Mouse (Mus musculus) left cerebral cortex, postnatal 14 days (tissue): ENCODE measurements around the gene Trpm6. TPM values are rescaled to one million over a fixed set of nuclear protein-coding genes. Genes with fewer than 3 reads are reported as not detected.

ENCODE experiments used
- DNase-seq, 2 experiments: peaks; one replicate each; pipeline ENCODE4 v3.0.0; 2021 to 2022; ENCODE audit warnings: low spot score in 2 of 2, mixed read lengths in 1 of 2
- intact Hi-C: fragments of 180-260 bp; cut with DNase I; formaldehyde crosslinking; loops from one replicate; pipeline ENCODE4 v1.15.1; 2025
- long read RNA-seq, 2 experiments: library from polyadenylated mRNA; stranded (forward); transcript quantifications; one replicate each; pipeline ENCODE4 v2.0.0; 2021
- total RNA-seq, 2 experiments: library from RNA; stranded (reverse); gene quantifications; 2 replicates each; pipeline ENCODE4 v1.2.3; 2021

The Trpm6 gene
- total RNA-seq = under 1 TPM; 0.59 to 0.62 TPM
- long read RNA-seq, experiment 1, partial matches to known transcripts = 1 of 1 reads
- long read RNA-seq, experiment 1, other reads (novel, unspliced or antisense) = 0 of 1 reads
- long read RNA-seq, experiment 2 = 0 reads

DNA sequence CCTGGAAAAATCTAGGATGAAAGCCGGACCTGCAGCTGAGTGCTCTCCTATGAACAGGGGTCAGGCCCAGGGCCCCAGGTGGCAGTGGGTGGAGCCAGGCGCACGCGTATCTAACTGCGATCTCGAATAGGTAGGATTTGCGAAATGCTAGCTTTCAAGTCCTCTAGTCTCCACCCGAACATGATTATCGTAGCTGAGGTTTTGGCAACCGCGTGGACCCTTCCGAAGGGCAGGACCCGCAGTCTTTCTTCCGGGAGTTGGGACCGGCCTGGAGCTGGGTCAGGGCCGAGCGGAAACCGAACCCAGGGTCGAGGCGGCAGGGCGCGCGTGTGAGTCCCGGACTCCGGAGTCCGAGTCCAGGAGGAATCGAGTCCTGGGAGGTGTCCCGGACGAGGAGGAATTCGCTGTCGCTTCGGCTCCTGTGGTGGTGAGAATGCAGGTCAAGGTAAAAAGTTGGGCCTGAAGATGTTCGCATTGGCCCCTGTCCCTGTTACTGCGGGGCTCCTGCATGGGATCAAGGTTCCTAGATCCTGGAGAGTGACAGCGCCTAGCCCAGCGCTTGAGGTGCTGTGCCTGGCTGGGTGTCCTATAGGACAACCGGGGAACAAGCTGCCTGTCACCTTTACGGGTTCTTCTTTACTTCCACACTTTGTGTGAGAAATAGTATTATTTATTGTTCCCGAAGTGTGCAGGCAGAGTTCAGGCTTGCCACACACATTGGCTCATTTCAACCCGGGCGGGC is at the start of gene Trpm6:
Gene Trpm6 (plus strand): TSS at position 386 of the 742 bp plus-strand sequence.
- intact Hi-C loops = no loop called here
- DNase-seq = no peak

DNA sequence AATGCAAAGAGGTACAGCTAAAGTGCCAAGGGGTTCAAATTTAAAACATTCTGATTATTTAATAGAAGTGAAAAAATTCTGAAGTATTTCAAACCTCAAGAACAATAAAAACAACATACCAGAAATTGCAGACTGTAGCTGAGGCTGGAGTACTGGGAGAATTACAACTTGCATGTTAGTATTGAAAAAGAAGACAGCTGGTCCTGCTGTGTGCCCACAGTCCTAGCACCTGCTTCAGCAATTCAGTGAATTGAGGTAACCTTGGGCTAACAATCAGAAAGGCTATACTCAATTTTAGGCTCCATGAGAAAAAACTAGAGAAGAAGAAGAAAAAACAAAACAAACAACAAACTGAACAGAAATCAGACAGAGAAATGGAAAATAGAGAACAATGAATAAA is 41.7 kb upstream of the Trpm6 start:
- no peak for DNase-seq
- intact Hi-C loops = no loop called here

DNA sequence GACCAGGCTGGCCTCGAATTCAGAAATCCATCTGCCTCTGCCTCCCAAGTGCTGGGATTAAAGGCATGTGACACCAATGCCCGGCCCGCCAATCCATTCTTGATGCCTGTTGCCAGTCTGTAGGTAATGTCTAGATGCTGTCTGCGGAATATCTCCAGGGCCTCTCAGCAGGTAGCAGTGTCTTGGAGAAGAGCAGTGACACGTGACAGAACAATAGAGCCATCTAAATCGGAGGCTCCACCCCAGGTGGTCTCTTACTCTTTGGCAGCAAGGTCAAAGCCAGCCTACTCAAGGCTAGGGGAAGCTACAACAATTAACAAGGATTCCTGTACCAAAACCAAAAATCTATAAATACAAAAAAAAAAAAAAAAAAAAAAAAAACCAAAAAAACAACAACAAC is 38.9 kb upstream of the Trpm6 start:
- no peak for DNase-seq

DNA sequence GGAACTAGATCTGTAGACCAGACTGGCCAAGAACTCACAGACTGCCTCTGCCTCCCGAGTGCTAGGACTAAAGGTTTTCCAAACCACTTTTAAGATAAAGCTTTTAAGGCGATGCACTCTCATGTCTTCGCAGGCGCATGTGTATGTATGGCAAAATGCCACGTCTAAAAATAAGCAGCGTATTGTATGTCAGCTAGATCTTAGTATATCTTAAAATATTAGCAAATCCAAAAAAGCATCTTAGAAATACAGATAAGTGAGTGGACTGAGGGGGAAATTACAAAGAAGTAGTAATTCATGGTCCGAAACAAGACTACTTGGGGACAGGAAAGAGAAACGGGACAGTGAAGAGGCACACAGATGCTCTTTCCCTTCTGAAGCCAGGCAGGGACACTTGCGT is 38.2 kb upstream of the Trpm6 start:
- no peak for DNase-seq
- intact Hi-C loops = loop anchor here (5.0 kb wide), 1 partner anchor 39 kb away; the partner anchor contains the start of gene Carnmt1

More for the DNA sequence above, 38.9 kb upstream of the Trpm6 start:
- intact Hi-C loops = loop anchor here (5.0 kb wide), 1 partner anchor 39 kb away; the partner anchor contains the start of gene Carnmt1

DNA sequence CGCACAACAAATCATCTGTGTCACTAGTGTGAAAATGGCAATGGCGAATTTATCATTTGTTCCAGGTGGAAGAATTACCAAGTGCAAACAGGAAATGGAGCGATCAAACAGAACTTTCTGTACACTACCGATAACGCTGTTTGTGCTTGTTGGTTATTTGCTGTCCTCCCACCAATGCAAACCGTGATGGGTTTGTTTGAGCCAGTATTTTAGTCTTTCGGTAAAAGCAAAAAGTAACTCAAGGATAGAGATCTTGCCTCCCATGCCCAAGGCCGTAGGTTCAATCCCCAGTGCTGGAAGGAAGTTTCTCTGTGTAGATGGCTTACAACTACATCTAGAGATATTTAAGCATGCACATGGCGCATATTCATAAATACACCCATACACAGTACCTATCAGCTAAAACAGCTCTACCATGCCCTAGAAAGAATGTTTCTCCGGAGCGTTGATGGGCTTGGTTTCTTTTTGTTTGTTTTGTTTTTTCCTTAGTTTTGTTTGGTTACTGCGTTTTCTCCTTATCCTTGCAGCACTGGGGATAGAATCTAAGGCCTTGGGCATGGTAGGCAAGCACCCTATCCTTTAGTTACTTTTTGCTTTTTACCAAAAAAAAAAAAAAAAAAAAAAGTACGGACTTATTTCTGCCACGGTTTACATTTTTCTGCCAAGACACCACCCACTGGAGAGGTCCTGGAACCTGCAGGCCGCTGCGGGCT is 37.5 kb upstream of the Trpm6 start:
- no peak for DNase-seq
- intact Hi-C loops = loop anchor here (5.0 kb wide), 1 partner anchor 40 kb away; the partner anchor contains the start of gene Carnmt1

DNA sequence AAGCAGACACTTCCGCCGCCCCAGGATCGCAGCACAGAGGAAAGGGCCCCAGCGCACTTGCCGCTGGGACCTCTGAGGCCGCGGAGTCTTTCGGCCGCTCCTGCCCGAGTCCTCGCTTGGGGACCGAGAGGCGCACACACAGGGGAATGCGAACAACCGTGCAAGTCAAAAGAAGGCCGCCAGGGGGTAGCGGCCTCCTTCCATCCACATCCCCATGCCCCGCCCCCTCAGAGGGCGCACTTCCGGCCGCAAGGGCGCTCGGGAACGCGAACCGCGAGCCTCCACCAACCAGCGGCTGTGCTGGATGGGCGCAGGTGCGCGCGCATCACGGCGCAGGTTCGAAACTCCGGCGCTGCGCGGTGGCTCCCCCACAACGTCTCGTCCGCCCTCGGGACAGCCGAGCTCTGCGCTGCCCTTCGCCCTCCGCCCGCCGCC is 36.9 kb upstream of the Trpm6 start, which contains the start of gene D030056L22Rik:
Gene D030056L22Rik (plus strand): TSS at position 328 of the 435 bp plus-strand sequence.
- intact Hi-C loops = loop anchor here (5.0 kb wide), 1 partner anchor 41 kb away; the partner anchor contains the start of gene Carnmt1
- peak; percentile 98 to 99 for DNase-seq

DNA sequence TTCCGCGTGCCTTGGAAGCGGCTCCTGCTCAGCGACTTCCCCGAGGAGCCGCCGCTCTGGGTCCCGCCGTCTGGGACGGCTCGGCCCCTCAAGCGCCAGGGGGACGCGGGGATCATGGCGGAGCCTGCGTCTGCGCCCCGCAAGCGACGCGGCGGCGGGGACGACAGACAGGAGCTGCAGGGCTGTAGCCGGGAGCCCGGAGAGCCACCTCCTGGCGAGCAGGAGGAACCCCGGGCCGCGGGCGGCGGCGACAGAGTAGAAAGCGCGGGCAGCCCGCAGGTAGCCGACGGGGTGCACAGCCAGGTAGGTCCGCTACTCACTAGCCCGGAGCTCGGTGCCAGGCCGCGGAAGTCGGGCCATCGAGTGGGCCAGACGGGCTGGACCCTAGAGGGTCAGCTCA is 36.4 kb upstream of the Trpm6 start:
- peak; percentile 15 to 48 for DNase-seq
- intact Hi-C loops = loop anchor here (5.0 kb wide), 1 partner anchor 41 kb away; the partner anchor contains the start of gene Carnmt1

DNA sequence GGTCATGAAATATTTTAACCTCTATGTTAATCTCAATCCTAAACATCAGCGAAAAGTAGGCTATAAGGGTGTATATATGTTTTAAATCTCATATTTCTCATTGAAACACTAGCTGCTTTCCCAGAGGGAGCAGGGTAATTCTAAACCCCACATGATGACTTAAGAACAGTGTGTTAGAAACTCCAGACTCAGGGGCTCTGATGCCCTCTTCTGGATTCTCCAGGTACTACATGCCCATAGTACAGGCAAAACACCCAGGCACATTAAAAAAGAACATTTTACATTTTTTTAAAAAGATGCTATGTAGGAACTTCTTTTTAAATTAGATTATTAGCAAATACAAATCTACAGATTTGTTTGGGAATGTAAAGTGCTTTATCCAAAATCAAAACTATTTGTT is 33.4 kb upstream of the Trpm6 start:
- peak; percentile 88 for DNase-seq
- intact Hi-C loops = loop anchor here (5.0 kb wide), 1 partner anchor 121 kb away; no protein-coding TSS in a partner anchor

DNA sequence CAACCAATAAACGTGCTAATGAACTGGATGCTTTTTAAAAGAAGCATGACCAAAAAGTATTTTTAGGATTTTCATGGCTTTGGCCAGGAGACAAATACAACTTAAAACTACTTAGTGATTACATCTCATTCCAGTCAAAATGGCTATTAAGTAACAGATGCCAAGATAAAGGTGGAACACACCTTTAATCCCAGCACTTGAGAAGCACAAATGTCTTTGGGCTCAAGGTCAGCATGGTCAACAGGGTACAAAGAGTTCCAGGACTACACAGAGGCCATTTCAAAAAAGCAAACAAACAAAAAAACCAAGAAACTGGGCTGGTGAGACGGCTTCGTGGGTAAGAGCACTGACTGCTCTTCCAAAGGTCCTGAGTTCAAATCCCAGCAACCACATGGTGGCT is 29.4 kb upstream of the Trpm6 start:
- intact Hi-C loops = no loop called here
- DNase-seq = no peak

DNA sequence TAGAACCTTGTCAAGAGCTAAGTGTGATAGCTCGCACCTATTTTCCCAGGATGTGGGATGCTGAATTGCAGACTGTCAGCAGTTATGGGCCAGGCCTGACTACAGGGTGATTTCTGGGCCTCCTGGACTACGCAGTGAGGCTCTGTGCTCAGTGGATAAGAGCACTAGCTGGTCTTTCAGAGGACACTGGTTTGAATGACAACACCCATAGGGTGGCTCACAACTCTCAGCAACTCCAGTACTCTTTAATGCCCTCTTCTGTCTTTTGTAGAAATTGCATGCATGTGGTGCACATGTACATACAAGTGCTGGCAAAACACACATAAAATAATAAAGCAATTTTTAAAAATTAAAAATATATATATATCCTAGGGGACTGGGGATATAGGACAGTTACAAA is 24.6 kb upstream of the Trpm6 start:
- intact Hi-C loops = no loop called here
- DNase-seq = no peak

DNA sequence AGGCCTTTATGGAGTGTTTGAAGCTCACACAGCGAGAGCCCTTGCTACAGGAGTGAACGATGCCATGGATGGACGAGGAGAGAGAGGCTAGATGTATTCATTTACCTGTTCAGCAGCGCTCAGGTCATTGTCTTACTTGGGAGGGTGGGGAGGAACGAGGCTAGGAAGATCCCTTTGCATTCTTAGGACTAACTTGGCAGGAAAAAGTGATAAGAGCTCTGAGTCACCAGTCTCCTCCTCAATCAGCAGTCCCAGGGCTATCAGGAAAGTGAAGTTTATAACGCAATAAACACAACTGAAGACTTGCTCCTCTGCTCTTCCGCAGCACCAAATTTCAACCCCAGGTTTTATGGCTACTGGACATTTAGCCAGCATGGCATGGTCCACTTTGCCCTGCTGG is 19.5 kb upstream of the Trpm6 start:
- intact Hi-C loops = no loop called here

DNA sequence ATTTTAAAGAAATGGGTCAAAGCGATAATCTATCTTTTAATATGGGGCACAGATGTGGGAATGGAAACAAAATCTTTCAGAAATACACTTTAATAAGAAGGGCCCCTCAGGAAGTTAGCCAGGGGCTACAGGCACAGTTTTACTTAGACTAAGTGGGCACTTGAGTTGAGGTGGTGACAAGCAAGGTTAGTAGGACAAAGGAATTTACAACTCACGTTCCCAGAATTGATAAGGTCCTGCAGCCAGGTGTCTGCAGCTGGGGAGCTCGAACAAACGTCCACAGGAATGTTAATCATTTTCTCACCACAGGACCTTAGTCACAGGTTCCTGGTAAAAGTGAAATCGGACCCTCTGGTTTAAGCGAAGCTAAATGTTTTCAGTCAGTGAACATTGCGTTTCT is 18.7 kb upstream of the Trpm6 start:
- intact Hi-C loops = no loop called here
- DNase-seq = no peak

More for the DNA sequence above, 19.5 kb upstream of the Trpm6 start:
- no peak for DNase-seq

DNA sequence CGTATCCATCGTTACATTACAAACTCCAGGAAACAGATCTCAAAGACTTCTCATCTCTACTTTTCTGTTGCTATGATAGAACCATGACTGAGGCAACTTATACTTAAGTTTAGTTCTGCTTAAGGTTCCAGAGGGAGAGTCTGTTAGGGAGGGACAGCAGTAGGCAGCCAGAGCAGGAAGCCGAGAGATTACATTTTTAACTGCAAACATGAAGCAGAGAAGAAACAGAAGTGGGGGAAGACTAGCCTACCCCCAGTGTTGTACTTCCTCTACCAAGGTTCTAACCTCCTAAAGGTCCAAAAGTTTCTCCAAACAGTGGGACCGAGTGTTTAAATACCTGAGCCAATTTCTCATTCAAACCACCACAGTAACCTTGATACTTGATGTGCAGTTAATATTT is 13.9 kb upstream of the Trpm6 start:
- intact Hi-C loops = no loop called here
- DNase-seq = no peak

DNA sequence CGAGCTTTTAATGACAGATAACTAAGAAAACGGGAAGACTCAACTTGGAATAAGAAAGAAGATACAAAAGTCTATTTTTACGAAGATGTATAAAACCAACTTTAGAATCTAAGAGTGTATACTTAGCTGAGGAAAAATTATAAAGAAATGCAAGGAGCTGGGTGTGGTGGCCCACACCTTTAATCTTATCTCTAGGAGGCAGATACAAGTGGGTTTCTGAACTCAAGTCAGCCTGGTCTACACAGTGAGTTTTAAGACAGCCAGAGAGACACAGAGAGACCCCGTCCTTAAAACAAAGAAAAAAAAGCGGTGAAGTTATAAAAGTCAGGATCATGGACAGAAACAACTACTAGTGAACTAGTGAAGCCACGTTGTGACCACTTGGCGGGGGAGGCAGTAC is 10.6 kb upstream of the Trpm6 start:
- intact Hi-C loops = no loop called here
- no peak for DNase-seq

DNA sequence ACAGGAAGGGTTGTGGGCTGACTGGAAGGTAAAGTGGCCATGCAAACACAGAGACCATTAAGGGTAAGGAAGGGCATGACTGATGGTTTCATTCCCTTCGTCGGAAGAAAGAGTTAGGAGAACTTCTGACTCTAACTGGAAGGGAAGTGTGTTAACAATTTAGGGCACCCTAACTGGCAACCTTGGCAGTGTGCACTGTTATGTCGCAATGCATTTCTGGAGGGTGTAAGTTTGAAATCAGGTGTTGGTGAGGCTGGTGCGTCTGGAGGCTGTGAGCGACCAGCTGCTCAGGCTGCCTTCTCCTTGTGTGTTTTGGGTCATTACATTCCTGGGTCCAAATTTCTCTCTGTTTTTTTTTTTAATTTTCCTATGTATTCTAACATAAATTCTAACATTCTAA is 5.8 kb upstream of the Trpm6 start:
- no peak for DNase-seq
- intact Hi-C loops = no loop called here

DNA sequence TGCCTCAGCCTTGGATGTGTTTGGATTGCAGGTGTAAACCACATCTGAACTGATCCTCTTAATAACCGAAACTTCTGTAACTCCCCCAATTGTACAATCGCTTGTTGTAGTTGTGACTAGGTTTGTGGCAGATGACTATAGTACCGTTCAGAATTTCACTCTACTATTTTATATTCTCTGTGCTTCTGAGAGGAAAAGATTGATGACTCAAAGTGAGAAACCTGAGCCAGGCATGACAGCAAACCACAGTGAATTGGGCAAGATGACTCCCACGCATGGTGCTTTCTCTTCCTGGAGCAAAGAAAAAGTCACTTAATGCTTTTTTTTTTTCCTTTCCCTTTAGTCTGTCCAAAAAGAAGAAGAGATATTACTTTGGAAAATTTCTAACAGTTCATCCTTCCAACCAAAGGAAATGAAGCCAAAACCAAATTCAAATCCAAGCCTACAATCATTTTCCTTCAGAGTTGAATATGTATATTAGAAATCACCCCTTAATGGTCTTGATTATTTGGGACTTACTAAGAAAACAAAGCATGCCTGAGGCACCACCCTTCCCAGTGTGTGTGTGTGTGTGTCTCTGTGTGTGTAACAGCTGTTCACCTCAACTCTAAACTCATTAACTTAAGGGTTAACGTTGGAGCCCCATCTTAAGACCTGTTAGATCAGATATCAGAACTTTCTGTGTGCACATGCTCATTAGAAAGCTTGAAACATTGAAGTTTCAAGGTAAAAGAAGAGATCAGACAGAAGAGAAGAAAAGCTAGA is 3.0 kb upstream of the Trpm6 start:
- DNase-seq = no peak

DNA sequence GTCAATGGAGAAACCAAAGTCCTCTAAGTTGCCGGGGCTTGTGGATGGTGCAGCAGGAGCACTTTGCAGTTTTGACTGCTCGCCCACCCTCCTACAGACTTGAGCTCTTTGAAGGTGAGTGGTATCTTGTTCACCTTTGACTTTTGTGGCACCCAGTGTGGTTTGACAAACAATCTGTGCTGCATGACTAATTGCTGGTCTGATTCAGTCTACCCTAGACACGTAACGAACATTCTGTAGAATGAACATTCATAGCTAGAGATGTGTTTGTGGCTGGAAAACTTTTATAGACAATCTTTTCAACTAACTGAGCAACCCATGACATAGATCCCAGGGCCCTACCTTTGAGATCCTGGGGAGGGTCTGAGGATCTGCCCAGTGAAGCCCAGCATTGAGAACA is 2.4 kb upstream of the Trpm6 start:
- intact Hi-C loops = no loop called here
- no peak for DNase-seq

More for the DNA sequence above, 3.0 kb upstream of the Trpm6 start:
- intact Hi-C loops = no loop called here

DNA sequence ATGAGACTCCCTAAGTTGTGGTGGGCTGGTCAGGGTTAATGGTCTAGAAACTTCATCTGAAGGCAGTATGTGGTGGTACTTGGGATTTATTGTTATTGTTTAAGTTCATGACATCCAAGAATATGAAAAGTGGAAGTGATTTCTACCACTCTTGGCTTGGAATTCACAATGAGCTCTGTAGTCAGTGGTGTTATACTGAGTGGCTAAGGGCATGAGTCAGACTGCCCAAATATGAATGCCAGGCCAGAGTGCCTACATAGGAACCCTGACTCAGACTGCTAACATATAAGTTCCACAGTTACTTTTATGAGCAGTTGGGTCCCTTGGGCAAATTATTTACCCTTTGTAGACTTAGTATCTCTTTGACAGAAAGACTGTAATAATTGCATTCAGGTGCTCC is 7.4 kb downstream of the Trpm6 start:
- no peak for DNase-seq
- intact Hi-C loops = no loop called here

DNA sequence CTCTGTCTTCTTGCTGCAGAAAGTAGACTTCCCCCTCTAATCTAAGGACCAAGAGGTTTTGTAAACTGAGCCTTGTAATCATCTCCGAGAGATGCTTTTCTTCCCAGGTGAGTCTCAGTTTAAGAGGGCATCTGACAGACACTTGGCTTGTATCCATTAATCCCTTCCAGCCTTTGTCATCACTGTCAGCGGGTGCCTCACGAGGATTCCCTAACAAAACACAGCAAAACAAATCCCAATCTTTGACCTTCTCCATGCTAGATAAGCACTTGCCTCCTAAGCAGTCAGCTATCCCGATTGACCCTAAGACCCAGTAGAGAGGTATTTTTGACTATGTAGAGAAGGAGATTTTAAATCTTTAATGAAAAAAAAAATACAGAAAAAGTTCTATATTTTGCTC is 7.9 kb downstream of the Trpm6 start:
- intact Hi-C loops = no loop called here

DNA sequence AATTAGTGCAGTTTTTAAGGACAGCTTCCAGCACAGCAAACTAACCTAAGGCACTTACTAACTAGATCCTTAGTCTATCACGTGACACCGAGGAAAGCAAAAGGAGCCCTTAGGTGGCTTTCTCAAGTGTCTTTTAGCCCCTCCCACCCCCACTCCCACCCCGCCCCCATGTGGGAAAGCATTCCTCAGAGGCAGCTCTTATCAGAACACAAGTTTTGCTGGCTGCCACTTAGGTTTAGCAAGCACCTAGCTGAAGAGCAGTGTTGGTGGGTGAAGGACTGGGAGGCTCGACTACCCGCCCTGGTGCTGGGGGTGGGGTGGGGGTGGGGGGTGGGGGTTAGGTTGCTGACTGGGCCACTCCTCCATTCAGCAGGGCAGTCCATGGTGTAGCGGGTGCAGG is 8.5 kb downstream of the Trpm6 start:
- DNase-seq = no peak
- intact Hi-C loops = no loop called here

More for the DNA sequence above, 7.9 kb downstream of the Trpm6 start:
- no peak for DNase-seq
